Mouse (Mus musculus): ENCODE results near the gene Dpt.

DNA sequence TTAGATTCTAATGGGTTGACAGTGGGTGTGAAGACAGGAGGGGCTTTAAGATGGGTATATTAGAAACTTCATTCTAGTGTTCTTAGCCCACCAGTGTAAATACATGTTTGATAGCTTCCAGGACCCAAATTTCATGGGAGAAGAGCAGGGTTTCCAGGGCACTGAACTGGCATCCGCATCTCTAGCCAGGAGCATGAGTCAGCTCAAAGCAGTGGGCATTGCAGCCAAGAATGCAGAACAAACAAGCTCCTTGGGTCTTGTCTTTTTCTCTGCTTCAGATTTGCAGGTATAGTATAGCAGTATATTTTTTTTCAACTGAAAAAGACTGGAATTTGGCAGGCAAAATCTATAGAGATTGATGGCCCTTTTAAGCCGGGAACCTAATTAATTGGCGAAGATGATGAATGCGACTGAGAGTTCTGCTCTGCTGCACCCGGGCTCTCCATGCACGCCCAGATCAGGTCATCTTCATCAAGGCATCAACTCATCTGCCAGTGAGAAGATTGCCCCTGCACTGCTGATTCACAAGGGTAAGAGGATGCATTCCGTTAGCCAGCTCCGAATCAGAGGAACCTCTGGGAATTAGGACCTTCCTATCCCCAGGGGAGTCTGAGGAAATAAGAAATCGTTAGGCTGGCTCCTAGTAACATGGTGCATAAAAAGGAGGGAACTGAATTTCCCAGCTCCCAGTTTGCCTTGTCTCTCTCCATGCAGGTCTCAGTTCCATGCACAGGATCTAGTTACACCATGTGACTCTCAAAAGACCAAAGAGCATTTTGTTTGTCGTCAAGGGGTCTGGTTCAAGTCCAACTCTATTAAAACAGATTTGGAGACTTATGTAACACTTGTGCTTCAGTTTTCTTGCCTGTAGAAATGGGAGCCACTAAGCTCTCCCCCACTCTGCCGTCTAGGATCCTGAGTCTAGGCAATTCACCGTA is 66.8 kb downstream of the Dpt start:
- no peak for TF ChIP-seq POLR2A (IDR thresholded peaks at IDR 0.05; ENCODE audit: control insufficient read depth, extremely low read depth, insufficient read depth, low read length, poor library complexity)
- TF ChIP-seq CTCF (IDR thresholded peaks at IDR 0.05; ENCODE audit: borderline replicate concordance, control insufficient read depth, extremely low read depth, insufficient read depth, low read length, poor library complexity): no peak
